Mouse (Mus musculus) lung, postnatal 25 days (tissue): ENCODE results near the gene Panx2.
A peak's percentile ranks its signal among the peaks of the same experiment; 100 is the strongest.

Experiments used
- DNase-seq: peaks from one replicate; pipeline ENCODE4 v3.0.0; 2022; ENCODE audit warnings: low spot score

The Panx2 gene

DNA sequence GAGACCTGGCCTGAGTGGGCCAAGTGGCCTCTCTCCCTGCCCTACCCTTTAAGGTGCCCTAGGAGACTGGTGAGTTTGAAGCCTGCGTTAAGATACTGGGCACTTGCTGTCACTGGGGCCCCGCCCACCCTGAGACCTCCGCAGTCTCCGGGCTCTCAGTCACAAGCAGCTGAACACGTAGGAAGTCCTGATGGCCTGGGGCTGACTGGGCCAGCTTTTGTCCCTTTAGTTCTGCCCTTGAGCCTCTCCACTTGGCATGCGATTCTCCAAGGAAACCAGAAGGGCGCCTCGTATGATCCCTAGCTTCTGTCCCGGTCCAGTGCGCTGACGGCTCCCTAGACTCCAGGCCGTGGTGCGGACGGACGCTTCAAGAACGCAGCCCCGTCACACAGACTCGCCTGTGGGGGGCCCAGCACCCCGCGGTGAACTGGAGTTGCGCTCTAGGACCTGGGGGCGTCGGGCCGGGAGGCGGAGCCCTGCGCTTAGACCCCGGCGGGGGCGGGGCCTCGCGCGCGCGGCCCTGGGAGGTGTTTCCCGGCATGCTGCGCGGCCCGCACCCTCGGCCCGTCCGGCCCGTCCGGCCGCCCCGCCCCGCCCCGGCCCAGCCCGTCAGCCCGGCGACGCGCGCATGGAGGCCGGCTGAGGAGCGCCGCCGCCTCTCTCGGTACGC lies 16.1 kb downstream of the Panx2 start:
- DNase-seq: peak; percentile 84

DNA sequence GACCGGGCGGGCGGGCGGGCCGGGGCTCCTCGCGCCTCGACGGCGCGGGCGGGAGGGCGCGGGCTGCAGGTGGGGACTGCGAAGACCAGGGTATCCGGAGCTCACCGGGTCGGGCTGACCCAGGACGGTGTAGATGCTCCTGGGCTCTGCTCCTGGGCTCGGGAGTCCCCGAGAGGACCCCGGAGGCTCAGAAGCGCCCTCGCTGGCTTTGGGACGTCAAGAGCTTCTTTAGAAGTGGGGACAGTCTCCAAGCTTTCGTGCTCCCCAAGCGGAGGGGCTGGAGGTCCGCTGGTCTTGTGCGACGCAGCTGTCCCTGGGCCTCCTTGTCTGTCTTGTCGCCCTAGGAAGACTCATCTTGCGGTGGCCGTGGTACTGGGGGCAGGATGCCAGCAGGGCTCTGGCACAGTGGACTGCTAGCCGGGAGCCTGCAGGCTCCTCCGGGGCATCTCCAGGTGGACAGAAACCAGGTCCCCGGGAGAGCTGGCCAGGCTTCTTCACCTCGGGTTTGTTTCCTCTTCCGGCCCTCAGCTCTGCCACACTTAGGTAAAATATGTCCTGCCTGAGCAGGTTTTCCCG lies 16.7 kb downstream of the Panx2 start:
- peak; percentile 29 for DNase-seq

DNA sequence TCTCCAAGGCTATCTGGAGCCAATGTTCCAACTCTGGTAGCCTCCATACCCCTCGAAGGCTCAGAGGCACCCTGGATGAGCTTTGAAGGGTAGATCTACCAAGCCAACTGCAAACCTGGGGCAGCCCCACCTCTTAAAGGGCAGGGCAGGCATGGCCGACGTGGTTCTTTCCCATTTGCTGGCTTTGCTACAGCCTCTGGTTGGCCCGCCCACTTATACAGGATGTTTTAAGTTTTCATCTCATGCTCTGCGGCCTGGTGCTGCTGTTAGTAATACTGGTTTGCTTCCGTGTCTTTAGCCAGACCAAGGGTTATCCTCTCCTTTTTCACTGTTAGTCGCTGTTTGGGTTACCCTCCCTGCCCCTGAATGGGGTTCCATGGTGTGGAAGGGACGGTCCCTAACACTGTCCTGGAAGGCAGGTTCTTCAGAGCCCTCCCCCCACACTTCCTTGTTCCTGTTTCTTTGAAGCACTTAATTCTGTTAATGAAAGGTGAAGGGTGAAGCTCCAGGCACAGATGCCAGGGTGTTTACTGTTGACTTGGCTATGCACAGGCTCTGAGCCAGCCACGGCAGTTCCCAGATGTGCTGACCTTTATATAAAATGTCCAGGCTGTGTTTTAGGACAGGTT lies 18.8 kb downstream of the Panx2 start:
- DNase-seq: peak; percentile 77

DNA sequence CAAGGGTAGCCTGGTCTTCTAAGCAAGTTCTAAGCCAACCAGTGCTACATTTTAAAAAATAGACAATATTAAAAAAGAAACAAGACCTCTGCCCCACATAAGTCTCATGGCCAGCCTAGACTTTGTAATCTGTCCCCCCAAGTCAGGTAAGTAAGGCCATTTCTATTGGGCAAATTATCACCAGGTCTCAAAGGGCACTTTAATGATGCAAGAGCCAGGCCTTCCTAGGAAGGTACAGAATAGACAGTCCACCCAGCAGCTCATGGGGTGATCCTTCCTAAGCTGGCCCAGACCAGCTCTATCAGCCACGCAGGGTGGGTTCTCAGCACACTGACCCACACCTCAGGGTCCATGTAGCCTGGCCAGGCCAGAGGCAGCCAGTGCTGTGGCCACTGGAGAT lies 24.4 kb downstream of the Panx2 start:
- no peak for DNase-seq

DNA sequence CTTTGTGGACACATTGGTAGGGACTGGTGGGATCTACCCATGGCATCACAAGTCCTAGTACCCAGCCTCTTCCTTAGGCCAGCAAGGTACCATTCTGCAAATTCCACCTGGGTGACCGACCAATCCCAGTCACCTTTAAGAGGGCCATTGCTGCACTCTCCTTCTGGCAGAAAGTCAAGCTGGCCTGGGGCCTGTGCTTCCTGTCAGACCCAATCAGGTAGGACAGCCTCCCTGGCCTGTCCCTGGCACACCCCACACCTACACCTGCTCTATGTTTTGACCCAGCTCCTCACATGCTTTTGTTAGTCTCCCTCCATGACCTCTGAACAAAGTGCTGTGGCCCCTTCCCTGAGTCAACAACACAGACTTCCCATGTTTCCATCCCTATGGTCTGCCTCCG lies 25.3 kb downstream of the Panx2 start:
- no peak for DNase-seq

DNA sequence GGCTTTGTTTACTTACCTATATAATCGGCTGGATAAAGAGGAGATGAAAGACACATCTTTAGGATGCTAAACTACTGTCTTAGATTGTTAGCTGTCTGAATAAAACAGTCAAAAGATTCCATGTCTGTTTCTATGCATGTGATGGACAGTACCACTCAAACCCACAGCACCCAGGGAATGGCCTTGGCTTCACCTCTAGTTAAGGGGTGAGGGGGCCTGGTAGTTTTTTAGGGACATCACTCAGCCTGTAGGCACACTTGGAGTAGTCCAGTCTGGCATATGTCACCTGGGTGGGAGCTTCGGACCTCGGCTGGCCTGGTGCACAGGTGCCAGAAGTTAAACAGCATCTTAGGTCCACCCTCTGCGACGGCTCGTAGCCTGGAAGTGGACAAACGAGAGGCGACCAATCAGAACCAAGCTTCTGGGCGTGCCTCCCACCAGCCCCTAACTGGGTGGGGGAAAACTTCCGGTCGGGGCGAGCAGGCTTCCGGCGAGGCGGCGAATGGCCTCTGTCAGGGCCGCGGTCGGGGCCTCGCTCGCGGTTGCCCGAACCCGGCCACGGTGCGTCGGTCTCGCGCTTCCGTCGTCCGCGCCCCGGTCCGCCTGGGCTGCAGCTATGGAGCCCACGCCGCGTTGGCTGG lies 29.2 kb downstream of the Panx2 start, which contains the start of gene Selenoo:
Gene Selenoo (plus strand): TSS at position 478 of the 641 bp plus-strand sequence.
- peak; percentile 94 for DNase-seq

DNA sequence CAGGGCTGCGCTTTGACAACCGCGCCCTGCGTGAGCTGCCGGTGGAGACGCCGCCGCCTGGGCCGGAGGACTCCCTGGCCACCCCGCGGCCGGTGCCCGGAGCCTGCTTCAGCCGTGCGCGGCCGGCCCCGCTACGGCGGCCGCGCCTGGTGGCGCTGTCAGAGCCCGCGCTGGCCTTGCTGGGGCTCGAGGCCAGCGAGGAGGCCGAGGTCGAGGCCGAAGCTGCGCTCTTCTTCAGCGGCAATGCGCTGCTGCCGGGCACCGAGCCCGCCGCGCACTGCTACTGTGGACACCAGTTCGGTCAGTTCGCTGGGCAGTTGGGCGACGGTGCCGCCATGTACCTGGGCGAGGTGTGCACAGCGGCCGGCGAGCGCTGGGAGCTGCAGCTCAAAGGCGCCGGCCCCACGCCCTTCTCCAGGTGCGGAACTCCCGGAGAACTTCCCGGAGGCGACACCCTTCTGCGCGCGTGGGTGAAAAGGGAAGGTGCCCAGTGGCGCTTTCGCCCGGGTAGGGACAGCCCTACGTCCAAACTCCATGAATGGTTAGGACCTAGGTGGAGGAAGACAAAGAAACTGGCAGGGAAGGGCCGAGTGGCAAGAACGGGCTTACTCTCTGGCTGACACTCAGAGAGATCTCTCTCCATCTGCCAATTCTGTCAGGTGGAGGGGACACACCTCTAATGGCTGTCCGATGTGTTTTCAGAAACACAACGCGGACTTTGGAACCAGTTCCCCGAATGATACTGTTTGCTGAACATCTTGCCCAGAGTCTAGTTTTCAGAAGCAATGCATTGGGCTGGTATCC lies 29.9 kb downstream of the Panx2 start:
- no peak for DNase-seq

DNA sequence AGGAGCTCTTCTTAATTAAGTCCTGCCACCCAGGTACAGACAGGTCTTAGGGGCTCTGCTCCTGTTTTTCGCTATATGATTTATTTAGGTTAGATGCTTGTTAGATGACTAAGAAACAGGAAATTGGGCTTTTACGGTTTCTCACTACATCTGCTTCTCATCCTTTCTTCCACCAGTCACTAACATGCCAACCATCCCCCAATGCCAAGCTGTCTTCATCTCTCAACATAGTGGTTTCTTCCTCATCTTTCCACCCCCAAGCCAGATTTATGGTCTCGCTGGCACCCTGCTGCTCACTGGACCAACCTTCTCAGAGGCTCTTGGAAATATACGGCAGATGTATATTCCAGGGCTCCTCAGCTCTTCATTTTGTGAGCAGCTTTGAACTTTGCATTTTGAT lies 31.1 kb downstream of the Panx2 start:
- no peak for DNase-seq

DNA sequence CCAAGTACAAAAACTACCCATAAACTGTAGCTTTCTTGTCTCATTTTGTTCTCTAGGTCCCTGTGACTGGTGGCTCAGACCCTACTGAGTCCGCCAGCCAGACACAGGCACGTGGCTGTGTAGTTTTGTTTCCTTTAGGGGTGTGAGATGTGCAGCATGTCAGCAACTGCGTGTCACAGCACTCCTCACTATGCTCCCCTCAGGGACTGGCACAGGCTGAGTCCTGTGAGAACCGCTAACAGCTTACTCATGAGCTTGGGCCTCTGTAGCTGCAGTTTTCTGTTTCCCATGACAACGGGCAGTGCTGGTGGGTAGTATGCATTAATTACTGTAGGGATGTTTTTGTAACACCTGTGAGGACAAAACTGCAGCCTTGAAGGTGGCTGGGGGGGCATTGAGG lies 32.6 kb downstream of the Panx2 start:
- DNase-seq: no peak

DNA sequence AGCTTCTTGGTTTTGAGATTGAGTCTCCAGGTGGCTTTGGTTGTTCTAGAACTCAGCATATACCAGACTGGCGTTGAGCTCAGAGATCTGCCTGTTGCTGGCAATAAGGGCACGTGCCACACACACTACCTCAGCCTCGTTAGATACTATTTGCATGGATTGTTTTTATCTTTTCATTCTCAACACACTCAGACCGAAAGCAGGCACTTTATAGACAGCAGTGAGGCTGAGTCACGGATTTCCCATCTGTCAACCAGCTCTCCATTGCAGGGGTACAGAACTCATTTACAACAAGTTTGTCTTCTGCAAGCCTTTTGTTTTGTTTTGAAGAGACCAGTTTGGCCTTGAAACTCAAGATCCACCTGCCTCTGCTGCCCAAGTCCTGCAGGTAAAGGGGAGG lies 37.9 kb downstream of the Panx2 start:
- no peak for DNase-seq

DNA sequence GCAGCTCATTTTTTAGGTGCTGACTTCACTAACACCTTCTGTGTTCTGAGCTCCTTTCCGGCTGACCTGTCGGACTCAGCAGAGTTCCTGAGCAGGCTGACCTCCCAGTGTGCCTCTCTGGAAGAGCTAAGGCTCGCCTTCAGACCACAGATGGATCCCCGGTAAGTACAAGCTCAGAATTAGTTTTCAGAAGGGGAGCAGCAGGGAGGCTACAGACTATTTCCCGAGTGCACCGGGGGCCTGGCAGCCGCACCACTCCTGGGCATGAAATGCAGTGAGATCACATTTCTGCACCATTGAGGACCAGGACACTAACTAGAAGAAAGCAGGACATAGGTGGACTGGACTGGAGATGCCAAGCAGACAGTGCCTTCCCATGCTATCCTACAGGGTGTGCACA lies 39.1 kb downstream of the Panx2 start:
- DNase-seq: no peak

DNA sequence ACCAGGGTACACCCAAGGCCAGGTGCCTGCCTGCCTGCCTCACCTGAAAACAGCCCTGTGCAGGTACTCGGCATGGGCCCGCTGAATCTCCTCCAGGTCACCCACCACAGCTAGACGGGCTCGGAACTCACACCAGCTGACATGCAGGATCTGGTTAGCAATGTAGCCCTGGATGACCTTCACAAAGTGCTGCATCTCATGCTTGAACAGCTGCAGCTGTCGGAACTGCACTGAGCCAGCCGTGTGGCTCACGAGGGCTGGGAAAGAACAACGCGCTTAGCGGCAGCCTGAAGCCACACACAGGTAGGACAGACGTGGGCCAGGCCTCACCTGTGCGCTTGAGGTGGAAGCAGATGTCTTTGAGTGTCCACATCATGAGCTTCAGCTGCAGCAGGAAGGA lies 41.3 kb downstream of the Panx2 start:
- DNase-seq: no peak

DNA sequence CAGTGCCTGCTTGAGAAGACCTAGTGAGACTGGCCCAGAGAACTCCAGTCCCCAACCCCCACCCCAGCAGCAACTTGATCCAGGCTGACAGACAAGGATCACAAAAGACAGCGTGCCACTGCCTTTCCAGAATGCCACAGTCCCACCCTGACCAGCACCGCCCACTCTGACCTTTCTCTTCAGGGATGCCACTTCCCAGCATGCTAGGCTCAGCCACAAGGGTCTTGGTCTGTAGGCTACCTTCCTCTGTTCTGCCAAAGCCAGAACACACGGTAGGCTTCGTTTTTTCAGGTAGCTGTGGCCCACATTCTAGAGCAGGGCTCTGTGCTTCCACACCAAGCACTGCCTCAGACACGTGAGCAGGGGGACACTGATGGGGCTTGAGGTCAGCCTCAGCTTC lies 43.1 kb downstream of the Panx2 start:
- DNase-seq: no peak

DNA sequence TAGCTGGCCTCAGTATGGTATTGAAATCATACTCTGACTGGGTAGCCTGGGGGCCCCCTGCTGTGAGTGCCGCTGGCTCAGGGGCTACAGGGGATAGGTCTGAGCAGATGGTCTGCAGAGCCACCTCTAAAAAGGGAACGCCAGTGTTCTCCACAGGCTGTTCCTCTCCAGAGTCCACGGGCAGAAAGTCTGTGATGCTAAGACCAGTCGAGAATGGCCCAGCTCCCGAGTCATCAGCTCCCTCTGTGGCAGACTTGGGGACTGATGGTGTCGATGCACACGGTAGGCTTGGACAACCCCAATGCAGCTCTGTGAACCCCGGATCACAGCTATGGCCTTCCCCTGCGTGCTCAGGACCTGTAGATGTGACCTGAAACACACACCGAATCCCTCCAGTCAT lies 44.4 kb downstream of the Panx2 start:
- no peak for DNase-seq

DNA sequence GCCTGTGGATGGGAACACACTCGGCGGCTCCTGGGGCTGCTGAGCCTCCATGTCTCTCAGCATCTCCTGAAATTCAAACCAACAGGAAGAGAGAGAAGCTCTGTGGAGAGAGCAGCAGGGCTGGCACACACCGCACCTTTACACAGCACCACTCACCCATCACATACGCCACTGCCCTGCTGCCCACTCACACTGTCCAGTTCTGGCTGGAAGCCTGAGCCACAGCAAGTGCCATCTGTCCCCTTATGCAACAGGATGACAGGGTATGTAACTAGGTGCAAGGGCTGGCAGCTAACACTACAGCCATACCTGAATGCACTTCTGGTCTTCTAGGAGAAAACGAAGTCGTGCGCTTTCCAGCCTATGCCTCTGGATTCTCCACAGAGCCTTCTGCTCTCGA lies 44.9 kb downstream of the Panx2 start:
- no peak for DNase-seq

DNA sequence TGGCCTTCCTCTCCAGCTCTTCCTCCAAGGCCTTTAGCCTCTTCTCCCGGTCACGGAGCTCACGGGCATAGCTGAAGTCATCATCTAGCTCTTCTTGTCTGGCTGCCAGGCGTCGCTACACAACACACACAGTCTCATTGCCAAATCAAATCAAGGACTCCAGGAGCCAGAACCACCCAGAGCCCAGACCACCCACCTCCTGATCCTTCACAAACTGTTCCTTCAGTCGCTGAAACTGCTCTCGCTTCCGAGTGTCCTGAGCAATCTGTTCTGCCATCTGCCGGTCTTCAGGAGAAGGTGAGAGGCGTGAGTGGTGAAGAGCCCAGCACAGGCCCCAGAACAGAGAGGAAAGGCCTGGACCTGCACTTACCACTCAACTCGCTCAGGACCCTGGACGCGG lies 46.5 kb downstream of the Panx2 start:
- no peak for DNase-seq

DNA sequence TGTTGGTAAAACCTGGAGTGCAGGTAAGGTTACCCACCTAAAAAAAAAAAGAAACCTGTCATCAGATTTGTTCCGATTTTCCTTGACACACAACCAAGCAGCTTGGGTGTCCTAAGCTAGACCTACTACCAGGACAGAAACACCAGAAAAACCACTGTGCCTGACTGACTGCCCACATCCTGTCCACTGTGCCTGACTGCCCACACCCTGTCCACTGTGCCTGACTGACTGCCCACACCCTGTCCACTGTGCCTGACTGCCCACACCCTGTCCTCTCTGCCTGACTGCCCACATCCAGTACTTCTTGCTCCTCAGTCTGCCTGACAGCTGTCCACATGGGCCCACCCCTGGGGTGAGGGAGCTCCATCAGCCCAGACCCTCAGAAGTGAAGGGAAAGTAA lies 47.4 kb downstream of the Panx2 start:
- no peak for DNase-seq

DNA sequence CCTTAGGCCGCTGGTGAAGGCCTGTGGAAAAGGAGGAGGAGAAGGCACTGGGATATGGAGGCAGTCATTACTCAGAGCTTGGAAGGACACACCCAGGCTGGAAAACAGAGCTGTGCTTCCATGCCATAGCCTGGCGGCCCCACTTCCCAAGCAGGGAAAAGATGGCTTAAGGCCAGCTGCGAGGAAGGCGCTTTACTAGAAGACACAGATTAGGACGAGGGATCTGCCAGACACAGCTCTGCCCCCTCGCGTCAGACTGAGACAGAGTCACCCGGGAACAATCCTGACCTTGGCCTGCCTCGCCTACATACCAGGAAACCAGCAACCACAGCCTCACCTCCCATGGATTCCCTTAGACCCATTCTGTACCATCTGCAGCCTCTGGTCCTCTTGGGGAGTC lies 50.6 kb downstream of the Panx2 start:
- no peak for DNase-seq

DNA sequence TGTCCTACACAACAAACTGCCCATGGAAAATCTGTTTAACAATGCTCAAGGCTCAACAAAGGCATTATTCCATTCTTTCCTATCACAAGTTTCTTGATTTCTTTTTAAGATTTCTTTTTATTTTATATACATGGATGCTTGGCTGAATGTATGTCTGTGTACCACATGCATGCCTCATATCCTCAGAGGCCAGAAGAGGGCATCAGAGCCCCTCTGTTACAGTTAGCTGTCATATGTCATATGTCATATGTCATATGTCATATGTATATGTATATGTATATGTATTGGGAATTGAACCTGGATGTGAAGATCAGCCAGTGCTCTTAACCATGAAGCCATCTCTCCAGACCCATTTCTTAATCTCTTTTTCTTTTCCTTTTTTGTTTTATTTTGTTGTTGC lies 58.5 kb downstream of the Panx2 start:
- no peak for DNase-seq

DNA sequence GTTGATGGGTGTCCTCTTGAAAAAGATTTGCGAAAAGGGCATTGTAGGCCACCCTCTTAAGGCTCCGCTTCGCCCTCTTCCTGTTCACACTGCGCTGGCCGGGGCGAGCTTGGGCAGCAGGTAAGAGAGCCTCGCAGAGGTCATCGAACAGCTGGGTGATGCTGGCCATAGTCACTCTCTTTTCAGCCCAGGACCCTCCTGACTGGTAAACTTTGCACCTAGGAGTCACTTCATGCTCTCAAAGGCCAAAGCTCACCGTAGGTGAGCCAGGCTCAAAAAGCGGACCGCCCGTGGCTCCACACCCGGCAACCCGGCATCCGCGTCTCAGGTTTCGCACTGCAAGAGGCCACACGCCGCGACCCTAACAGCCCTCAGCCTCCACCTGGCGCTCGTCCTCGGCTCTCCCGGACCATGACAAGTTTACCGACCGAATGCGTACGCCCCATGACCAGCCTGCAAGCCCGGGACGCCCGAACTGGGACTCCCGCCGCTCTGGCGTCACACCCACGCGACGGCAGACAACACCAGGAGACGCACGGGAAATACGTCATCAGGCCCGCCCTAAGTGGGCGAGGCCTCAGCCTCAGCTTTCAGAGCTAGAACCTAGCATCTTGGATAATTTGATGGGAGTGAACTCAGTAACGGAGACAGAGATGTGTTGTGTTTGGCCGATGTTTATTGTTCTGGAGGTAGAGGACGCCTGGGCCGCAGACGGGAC lies 63.3 kb downstream of the Panx2 start, which contains the start of gene Tubgcp6:
Gene Tubgcp6 (minus strand): TSS at position 464 of the 718 bp plus-strand sequence.
- DNase-seq: peak; percentile 94
